Mouse (Mus musculus) left cerebral cortex, adult 18-20 months (tissue): Measurements from ENCODE around the gene Nomo1. TPM values are rescaled to one million over a fixed set of nuclear protein-coding genes. Genes with fewer than 3 reads are reported as not detected.

Experiments
- total RNA-seq, 2 experiments: library from RNA; stranded (reverse); gene quantifications; 2 replicates each; pipeline ENCODE4 v1.2.3; 2021

The Nomo1 gene
- total RNA-seq, 2 experiments from 2014 or later, result 105 to 106 TPM

Other genes starting within 250 kb of the Nomo1 start
- 100 to 1,000 TPM; 229 to 237 TPM for gene Lmtk3, start 250.0 kb upstream of the Nomo1 start, total RNA-seq
- 10 to 100 TPM; 11.3 to 13.7 TPM for gene Sult2b1, start 249.0 kb upstream of the Nomo1 start, total RNA-seq
- 100 to 1,000 TPM; 191 to 210 TPM for gene Cyth2, start 219.1 kb upstream of the Nomo1 start, total RNA-seq
- 1 to 10 TPM; 2.2 to 2.6 TPM for gene Kcnj14, start 208.9 kb upstream of the Nomo1 start, total RNA-seq
- 10 to 100 TPM; 20.1 to 23.2 TPM for gene Grwd1, start 202.8 kb upstream of the Nomo1 start, total RNA-seq
- gene Kdelr1, start 160.9 kb upstream of the Nomo1 start, total RNA-seq, result 10 to 100 TPM; 69.0 to 76.2 TPM
- 10 to 100 TPM; 10.7 to 10.9 TPM for gene Grin2d, start 155.3 kb upstream of the Nomo1 start, total RNA-seq
- not detected for gene Syngr4, start 137.0 kb upstream of the Nomo1 start, total RNA-seq
- gene Tmem143, start 136.8 kb upstream of the Nomo1 start, total RNA-seq, result 10 to 100 TPM; 20.9 to 22.0 TPM
- gene Emp3, start 112.3 kb upstream of the Nomo1 start, total RNA-seq, result 1 to 10 TPM; 5.5 to 8.4 TPM
- 1 to 10 TPM; 2.6 to 2.7 TPM for gene Ccdc114, start 109.6 kb upstream of the Nomo1 start, total RNA-seq
- gene Abcc6, start 3.4 kb upstream of the Nomo1 start, total RNA-seq, result 1 to 10 TPM; 1.4 to 2.5 TPM
- gene Kcnj11, start 67.1 kb downstream of the Nomo1 start, total RNA-seq, result 10 to 100 TPM; 38.7 to 43.1 TPM
- gene Abcc8, start 146.3 kb downstream of the Nomo1 start, total RNA-seq, result 10 to 100 TPM; 34.8 to 39.2 TPM
- gene Ush1c, start 204.8 kb downstream of the Nomo1 start, total RNA-seq, result under 1 TPM in 1 of 2 experiments, not detected in 1; 0.28 TPM
- gene Otog, start 207.3 kb downstream of the Nomo1 start, total RNA-seq, result under 1 TPM in 1 of 2 experiments, not detected in 1; 0.07 TPM